Mouse (Mus musculus) right cerebral cortex, postnatal 10 days (tissue): Measurements from ENCODE around the gene Serpinb9c.
"Not testable (repeated sequence)": the region's sequence is repeated elsewhere in the genome, so short reads cannot be mapped to it uniquely, and the experiment has no call there.

Experiments
- DNase-seq, 2 experiments: peaks; one replicate each; pipeline ENCODE4 v3.0.0; 2021; ENCODE audit warnings: low spot score in 2 of 2

Gene Serpinb9c

GRCm38 (mm10) chr13:33159642-33160041 is at the start of gene Serpinb9c:
Gene Serpinb9c (minus strand): TSS chr13:33159742.
- no peak for DNase-seq

DNA sequence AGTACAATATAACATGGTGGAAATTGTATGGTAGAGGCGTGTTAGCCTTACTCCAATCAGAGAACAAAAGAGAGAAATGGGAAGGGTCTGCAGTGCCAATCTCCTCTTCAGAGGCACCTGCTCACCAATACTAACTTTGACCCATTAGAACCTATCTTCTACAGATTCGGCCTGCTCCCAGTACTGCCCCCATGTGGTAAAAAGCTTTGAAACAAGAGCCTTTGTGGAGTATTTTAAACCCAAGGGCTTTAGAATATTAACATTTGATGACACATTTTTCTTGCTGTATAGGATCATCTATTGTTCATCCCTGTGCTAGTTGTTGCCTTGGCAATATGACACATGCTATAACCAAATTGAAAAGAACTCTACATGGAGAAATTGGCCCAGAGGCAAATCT is 40.2 kb upstream of the Serpinb9c start:
- DNase-seq, result no peak

DNA sequence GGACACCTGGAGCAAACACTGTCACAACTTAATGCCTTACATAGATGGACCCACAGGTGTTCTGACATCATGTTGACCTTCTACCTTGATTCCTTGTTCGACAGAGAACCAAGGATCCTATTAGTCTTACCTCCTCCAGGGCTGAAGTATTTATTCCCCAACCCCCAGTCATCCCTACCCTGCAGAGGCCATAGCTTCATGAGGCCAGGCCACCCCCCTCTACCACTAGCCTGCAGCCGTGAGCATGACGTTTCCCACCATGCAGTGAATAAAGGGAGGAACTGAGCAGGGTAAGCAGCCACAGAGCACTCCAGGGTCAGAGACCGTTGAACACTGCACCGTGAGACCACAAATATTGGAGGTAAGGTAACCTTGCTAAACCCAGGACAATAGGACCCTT is 33.1 kb upstream of the Serpinb9c start, which contains the start of gene Serpinb9d:
Serpinb9d (plus strand) TSS at position 301 of the 400 bp plus-strand sequence.
- DNase-seq, result no peak

- not testable (repeated sequence) for DNase-seq
Measured at GRCm38 (mm10) chr13:33190486-33190885, 30.9 kb upstream of the Serpinb9c start.

DNA sequence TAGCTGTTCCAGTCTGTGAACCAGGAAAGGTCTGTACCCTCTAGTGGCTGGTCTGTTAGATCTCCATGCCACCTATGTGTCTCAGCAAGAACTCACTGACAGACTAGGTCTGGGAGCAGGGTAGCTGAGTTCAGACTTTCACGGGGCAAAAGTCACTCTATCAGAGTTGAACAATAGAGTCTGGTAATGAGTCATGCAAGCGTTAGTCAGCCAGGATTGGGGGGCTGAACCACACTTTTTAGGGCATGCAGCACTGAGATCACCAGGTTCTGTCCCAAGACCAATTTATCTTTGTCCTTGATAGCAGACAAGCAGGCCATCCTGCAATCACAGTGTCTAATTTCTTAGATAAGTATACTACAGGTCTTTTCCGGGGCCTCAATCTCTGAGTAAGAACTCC is 18.1 kb downstream of the Serpinb9c start:
- no peak for DNase-seq

DNA sequence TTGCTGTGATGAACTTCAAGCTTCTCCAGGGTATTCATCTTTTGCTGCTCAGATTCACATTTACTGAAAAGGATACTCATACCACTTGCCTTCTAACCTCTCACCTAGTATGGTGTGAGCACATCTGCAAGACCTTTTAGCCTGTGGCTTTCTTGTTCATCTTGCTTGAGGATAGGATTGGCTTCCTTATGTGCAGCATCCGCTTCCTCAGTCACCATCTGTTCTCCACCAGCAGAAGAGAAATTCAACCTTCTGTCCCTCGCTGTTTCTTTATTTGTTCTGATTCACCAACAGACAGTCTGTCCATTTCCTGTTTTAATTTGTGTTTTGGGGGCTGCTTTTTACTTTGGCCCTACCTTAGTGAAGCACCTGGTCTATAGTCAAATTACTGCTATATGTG is 21.8 kb downstream of the Serpinb9c start:
- DNase-seq, result peak in 1 of 2 experiments; percentile 28

- no peak for DNase-seq
Measured at GRCm38 (mm10) chr13:33113054-33113453, 46.5 kb downstream of the Serpinb9c start.

DNA sequence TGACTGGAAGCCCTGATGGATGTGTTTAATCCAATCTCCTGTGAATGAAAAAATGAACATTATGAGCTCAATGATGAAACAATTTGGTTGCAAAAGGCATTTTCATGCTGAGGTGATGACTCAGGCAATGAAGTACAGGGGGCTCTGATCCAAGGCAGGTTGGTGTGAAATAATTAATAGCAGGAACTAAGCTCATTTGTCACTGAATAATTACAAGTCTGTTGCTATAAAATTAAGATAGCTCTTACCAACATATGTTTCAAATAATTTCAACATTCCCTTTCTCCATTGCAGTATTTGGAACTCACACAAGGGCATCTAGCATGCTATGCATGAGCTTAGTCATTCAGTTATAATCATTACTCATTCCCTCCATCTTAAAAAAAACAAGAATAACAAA is 53.9 kb downstream of the Serpinb9c start:
- DNase-seq, result no peak
